30 mouse cellular contexts compared by ENCODE assay signal in the genomic region with DNA sequence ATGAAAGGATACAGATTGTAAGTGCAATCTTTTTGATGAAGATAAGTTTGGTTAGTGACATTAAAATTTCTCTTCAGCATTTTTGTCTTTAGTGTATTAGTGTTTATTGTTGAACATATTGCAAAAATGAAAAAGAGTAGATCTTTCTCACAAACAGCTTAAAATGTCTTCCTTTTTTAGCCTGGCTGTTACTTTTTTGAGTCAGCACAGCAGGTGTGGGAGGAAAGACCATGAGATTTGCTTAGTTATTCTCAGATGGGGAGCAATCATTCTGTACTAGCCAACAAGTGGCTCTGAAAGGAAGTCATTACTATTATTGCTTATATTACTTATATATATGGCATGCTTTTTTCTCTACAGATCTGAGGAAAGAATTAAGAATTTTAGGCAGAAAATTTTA. TPM values are rescaled to one million over a fixed set of nuclear protein-coding genes. Genes with fewer than 3 reads are reported as not detected.
"Had no signal": no experiment of that assay in that cellular context is flagged by ENCODE, and none has a peak within 500 bp of the region (broad histone marks: within the 10 kb centered on the region; RNA-seq: fewer than 3 reads in every experiment).

No protein-coding gene starts in this region.

- H3K27ac ChIP-seq: embryonic facial prominence, embryonic 10.5 days; embryonic facial prominence, embryonic 12.5 days; embryonic facial prominence, embryonic 13.5 days; embryonic facial prominence, embryonic 15.5 days; forebrain, embryonic 10.5 days; forebrain, embryonic 12.5 days; forebrain, embryonic 13.5 days; forebrain, embryonic 15.5 days; gastrocnemius, adult 2 months; heart, adult 2 months; heart, embryonic 10.5 days had no signal

- H3K4me3 ChIP-seq: embryonic facial prominence, embryonic 10.5 days; embryonic facial prominence, embryonic 12.5 days; embryonic facial prominence, embryonic 13.5 days; embryonic facial prominence, embryonic 15.5 days; erythroblast, embryonic 14.5 days; forebrain, embryonic 10.5 days; forebrain, embryonic 12.5 days; forebrain, embryonic 13.5 days; forebrain, embryonic 15.5 days; gastrocnemius, adult 2 months; heart, adult 2 months; heart, embryonic 10.5 days had no signal

- H3K4me2 ChIP-seq: embryonic facial prominence, embryonic 12.5 days; embryonic facial prominence, embryonic 13.5 days; embryonic facial prominence, embryonic 15.5 days; forebrain, embryonic 12.5 days; forebrain, embryonic 13.5 days; forebrain, embryonic 15.5 days had no signal

- DNase-seq: cerebellum, adult 9-11 months; cerebellum, postnatal 10 days; cerebellum, postnatal 14 days; cerebellum, postnatal 25 days; cerebellum, postnatal 36 days; embryo, embryonic 11 days; forebrain, postnatal 0 days; gastrocnemius, adult 2 months; gastrocnemius, postnatal 14 days; gastrocnemius, postnatal 25 days; gastrocnemius, postnatal 36 days; heart, adult 11 months; heart, adult 18-20 months; heart, adult 2 months had no signal

- H3K4me1 ChIP-seq: embryonic facial prominence, embryonic 10.5 days; embryonic facial prominence, embryonic 12.5 days; embryonic facial prominence, embryonic 13.5 days; embryonic facial prominence, embryonic 15.5 days; forebrain, embryonic 10.5 days; forebrain, embryonic 12.5 days; forebrain, embryonic 13.5 days; forebrain, embryonic 15.5 days; heart, embryonic 10.5 days had no signal

- H3K36me3 ChIP-seq: forebrain, embryonic 15.5 days had no signal

- ATAC-seq: forebrain, embryonic 13.5 days; forebrain, embryonic 14.5 days; forebrain, embryonic 15.5 days; forebrain, embryonic 16.5 days; forebrain, postnatal 0 days had no signal

- H3K9me3 ChIP-seq: embryonic facial prominence, embryonic 10.5 days; embryonic facial prominence, embryonic 12.5 days; embryonic facial prominence, embryonic 13.5 days; embryonic facial prominence, embryonic 15.5 days; forebrain, embryonic 10.5 days; forebrain, embryonic 12.5 days; forebrain, embryonic 13.5 days; forebrain, embryonic 15.5 days; heart, embryonic 10.5 days had no signal

- H3K9ac ChIP-seq: embryonic facial prominence, embryonic 12.5 days; embryonic facial prominence, embryonic 13.5 days; embryonic facial prominence, embryonic 15.5 days; forebrain, embryonic 12.5 days; forebrain, embryonic 13.5 days; forebrain, embryonic 15.5 days; forebrain, postnatal 0 days had no signal

- H3K27me3 ChIP-seq: embryonic facial prominence, embryonic 12.5 days; embryonic facial prominence, embryonic 13.5 days; embryonic facial prominence, embryonic 15.5 days; forebrain, embryonic 12.5 days; forebrain, embryonic 13.5 days; forebrain, embryonic 15.5 days had no signal

RNA-seq across cellular contexts. Expression of a gene that starts 10.2 kb away (rescaled TPM):
- total RNA-seq: gastrocnemius, adult 18-20 months; gastrocnemius, adult 2 months; gastrocnemius, adult 8-10 months had no signal

RNA-seq across cellular contexts. Expression of a gene that starts 40.5 kb away (rescaled TPM):
- total RNA-seq: common myeloid progenitor, adult 5-6 weeks; granulocyte monocyte progenitor cell, adult 5-6 weeks had no signal
- polyA plus RNA-seq: erythroblast, embryonic 14.5 days; heart, adult 2 months had no signal
